Mouse (Mus musculus): ENCODE data around the gene Cap2.

DNA sequence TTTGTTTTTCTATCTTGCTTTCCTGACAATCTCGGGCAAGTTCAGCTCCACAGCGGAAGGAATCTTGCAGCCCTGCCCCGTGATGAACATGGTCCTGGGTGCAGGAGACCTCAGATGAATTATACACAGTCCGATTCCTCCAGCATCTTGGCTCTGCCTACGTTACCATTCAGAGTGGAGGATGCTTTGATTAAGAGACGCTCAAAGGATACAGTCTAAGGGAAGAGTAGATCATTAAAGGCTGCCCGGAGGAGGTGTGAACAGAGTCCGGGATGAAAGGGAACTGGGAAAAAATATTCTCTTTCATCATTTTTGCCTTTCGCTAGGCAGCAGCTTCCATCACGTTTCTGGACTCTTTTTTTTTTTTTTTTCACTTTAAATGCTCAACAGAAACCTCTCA is 27.4 kb downstream of the Cap2 start:
- no peak for TF ChIP-seq CTCF (IDR thresholded peaks at IDR 0.05; ENCODE audit: low read depth)
- no peak for TF ChIP-seq EP300 (IDR thresholded peaks at IDR 0.05; ENCODE audit: low read depth)
